Mouse (Mus musculus): ENCODE data around the gene Mex3b. TPM values are rescaled to one million over a fixed set of nuclear protein-coding genes. Genes with fewer than 3 reads are reported as not detected.

Mex3b gene
- polyA plus RNA-seq, 1 experiment from 2014 or later = 20.7 TPM

- Histone ChIP-seq H3K4me2 (ENCODE audit: low read length) (no peak overlapping the region), H3K9me3 (ENCODE audit: control insufficient read depth, low read length) (no peaks in the 10 kb centered on the region), H3K9ac (ENCODE audit: low read depth, low read length) (no peak overlapping the region), H3K27me3 (replicated peaks; ENCODE audit: control insufficient read depth, insufficient read depth, low read length) (no peaks in the 10 kb centered on the region), H3K4me3 (ENCODE audit: low read length) (no peak overlapping the region), H3K27ac (ENCODE audit: low read depth, low read length) (no peak overlapping the region), H3K36me3 (ENCODE audit: control insufficient read depth, insufficient read depth, low read length) (no peaks in the 10 kb centered on the region), H3K4me1 (ENCODE audit: control insufficient read depth, insufficient read depth, low read depth, low read length) (no peaks in the 10 kb centered on the region)
- ATAC-seq = no peak
- 81% methylated on average over 3 of the region's 3 CpGs for WGBS
Observed at GRCm38 (mm10) chr7:82903006-82903405, 35.9 kb downstream of the Mex3b start.

- Histone ChIP-seq H3K4me1 (ENCODE audit: control insufficient read depth, insufficient read depth, low read depth, low read length) (no peaks in the 10 kb centered on the region), H3K27ac (ENCODE audit: low read depth, low read length) (no peak overlapping the region)
- 67% methylated on average over 3 of the region's 3 CpGs for WGBS
Observed at GRCm38 (mm10) chr7:82905527-82905926, 38.4 kb downstream of the Mex3b start.

GRCm38 (mm10) chr7:82907081-82907480 is 39.9 kb downstream of the Mex3b start:
- 86% methylated on average over 1 of the region's 1 CpGs for WGBS
- no peak overlapping the region for H3K4me3 ChIP-seq (ENCODE audit: low read length)
- H3K27me3 ChIP-seq (replicated peaks; ENCODE audit: control insufficient read depth, insufficient read depth, low read length) = no peaks in the 10 kb centered on the region
- H3K9ac ChIP-seq (ENCODE audit: low read depth, low read length) = no peak overlapping the region
- no peaks in the 10 kb centered on the region for H3K36me3 ChIP-seq (ENCODE audit: control insufficient read depth, insufficient read depth, low read length)
- H3K27ac ChIP-seq (ENCODE audit: low read depth, low read length) = no peak overlapping the region
- H3K4me2 ChIP-seq (ENCODE audit: low read length) = no peak overlapping the region
- no peaks in the 10 kb centered on the region for H3K9me3 ChIP-seq (ENCODE audit: control insufficient read depth, low read length)
- no peaks in the 10 kb centered on the region for H3K4me1 ChIP-seq (ENCODE audit: control insufficient read depth, insufficient read depth, low read depth, low read length)
- no peak for ATAC-seq

More at GRCm38 (mm10) chr7:82905527-82905926, 38.4 kb downstream of the Mex3b start:
- H3K27me3 ChIP-seq (replicated peaks; ENCODE audit: control insufficient read depth, insufficient read depth, low read length) = no peaks in the 10 kb centered on the region
- no peaks in the 10 kb centered on the region for H3K36me3 ChIP-seq (ENCODE audit: control insufficient read depth, insufficient read depth, low read length)
- ATAC-seq = no peak
- H3K9ac ChIP-seq (ENCODE audit: low read depth, low read length) = no peak overlapping the region
- no peaks in the 10 kb centered on the region for H3K9me3 ChIP-seq (ENCODE audit: control insufficient read depth, low read length)
- no peak overlapping the region for H3K4me3 ChIP-seq (ENCODE audit: low read length)
- H3K4me2 ChIP-seq (ENCODE audit: low read length) = no peak overlapping the region

- no peak for ATAC-seq
- H3K9me3 ChIP-seq (ENCODE audit: control insufficient read depth, low read length) = no peaks in the 10 kb centered on the region
- no peak overlapping the region for H3K4me3 ChIP-seq (ENCODE audit: low read length)
- H3K4me2 ChIP-seq (ENCODE audit: low read length) = no peak overlapping the region
- 61% methylated on average over 10 of the region's 10 CpGs for WGBS
- no peak overlapping the region for H3K27ac ChIP-seq (ENCODE audit: low read depth, low read length)
- H3K36me3 ChIP-seq (ENCODE audit: control insufficient read depth, insufficient read depth, low read length) = no peaks in the 10 kb centered on the region
- no peaks in the 10 kb centered on the region for H3K27me3 ChIP-seq (replicated peaks; ENCODE audit: control insufficient read depth, insufficient read depth, low read length)
- no peaks in the 10 kb centered on the region for H3K4me1 ChIP-seq (ENCODE audit: control insufficient read depth, insufficient read depth, low read depth, low read length)
- H3K9ac ChIP-seq (ENCODE audit: low read depth, low read length) = no peak overlapping the region
Observed at GRCm38 (mm10) chr7:82910536-82911384, 43.6 kb downstream of the Mex3b start.

- Histone ChIP-seq H3K4me3 (ENCODE audit: low read length) (no peak overlapping the region), H3K36me3 (ENCODE audit: control insufficient read depth, insufficient read depth, low read length) (no peaks in the 10 kb centered on the region), H3K9me3 (ENCODE audit: control insufficient read depth, low read length) (no peaks in the 10 kb centered on the region), H3K27me3 (replicated peaks; ENCODE audit: control insufficient read depth, insufficient read depth, low read length) (no peaks in the 10 kb centered on the region), H3K9ac (ENCODE audit: low read depth, low read length) (no peak overlapping the region), H3K4me1 (ENCODE audit: control insufficient read depth, insufficient read depth, low read depth, low read length) (no peaks in the 10 kb centered on the region), H3K4me2 (ENCODE audit: low read length) (no peak overlapping the region), H3K27ac (ENCODE audit: low read depth, low read length) (no peak overlapping the region)
- WGBS = 89% methylated on average over 10 of the region's 10 CpGs
- ATAC-seq = no peak
Observed at GRCm38 (mm10) chr7:82911501-82911900, 44.4 kb downstream of the Mex3b start.

GRCm38 (mm10) chr7:82914297-82914696 is 47.2 kb downstream of the Mex3b start:
- Histone ChIP-seq H3K27me3 (replicated peaks; ENCODE audit: control insufficient read depth, insufficient read depth, low read length) (no peaks in the 10 kb centered on the region), H3K36me3 (ENCODE audit: control insufficient read depth, insufficient read depth, low read length) (no peaks in the 10 kb centered on the region), H3K9ac (ENCODE audit: low read depth, low read length) (no peak overlapping the region), H3K4me2 (ENCODE audit: low read length) (no peak overlapping the region), H3K9me3 (ENCODE audit: control insufficient read depth, low read length) (no peaks in the 10 kb centered on the region; the same call in 1 of the 2 replicates), H3K4me3 (ENCODE audit: low read length) (no peak overlapping the region), H3K4me1 (ENCODE audit: control insufficient read depth, insufficient read depth, low read depth, low read length) (no peaks in the 10 kb centered on the region), H3K27ac (ENCODE audit: low read depth, low read length) (no peak overlapping the region)
- 77% methylated on average over 4 of the region's 4 CpGs for WGBS
- ATAC-seq = no peak

Other genes with a start within 250 kb of the Mex3b start
- 31.2 and 31.6 TPM in 2 replicates for gene Saxo2, start 218.8 kb upstream of the Mex3b start, polyA plus RNA-seq (2015; fragmentation: Nextera tagmentation; extraction: Ambion mirVana)
- 18.2 and 20.7 TPM in 2 replicates for gene Efl1, start 218.7 kb upstream of the Mex3b start, polyA plus RNA-seq (2015; fragmentation: Nextera tagmentation; extraction: Ambion mirVana)